Mouse (Mus musculus) CD4-positive, CD25-positive, alpha-beta regulatory T cell, adult 2 months (primary cell): ENCODE results near the gene Psmb2.
A peak's percentile ranks its signal among the peaks of the same experiment; 100 is the strongest.

ENCODE experiments used
- DNase-seq: peaks from one replicate; pipeline ENCODE4 v3.0.0-alpha.2; 2012; ENCODE audit warnings: low read depth, low spot score

Psmb2 gene

DNA sequence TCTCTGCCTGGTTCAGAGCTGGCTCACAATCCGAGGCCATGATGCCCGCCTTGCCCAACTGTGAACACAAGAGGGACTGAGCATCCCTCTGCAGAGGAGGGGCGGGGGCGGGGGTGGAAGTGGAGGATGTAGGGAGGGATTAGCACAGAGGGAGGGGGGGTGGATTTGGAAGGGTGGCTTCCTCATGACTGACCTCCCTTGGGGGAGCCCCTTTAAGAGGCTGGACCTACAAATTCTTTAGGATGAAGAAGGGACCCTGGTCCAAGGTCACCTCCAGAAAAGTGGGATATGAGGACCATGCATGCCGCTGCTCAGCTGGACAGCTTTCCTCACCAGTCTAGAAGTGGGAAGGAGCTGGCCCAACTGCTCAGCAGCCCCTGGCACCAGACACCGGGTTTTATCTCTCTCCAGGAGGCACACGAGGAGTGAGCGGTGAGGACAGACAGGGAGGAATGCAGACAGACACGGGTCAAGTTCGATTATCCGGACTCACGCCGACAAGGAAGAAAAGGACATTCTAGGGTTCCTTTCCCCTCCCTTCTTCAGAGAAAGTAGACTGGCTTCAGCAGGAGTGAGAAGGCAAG lies 74.7 kb downstream of the Psmb2 start:
- no peak for DNase-seq

DNA sequence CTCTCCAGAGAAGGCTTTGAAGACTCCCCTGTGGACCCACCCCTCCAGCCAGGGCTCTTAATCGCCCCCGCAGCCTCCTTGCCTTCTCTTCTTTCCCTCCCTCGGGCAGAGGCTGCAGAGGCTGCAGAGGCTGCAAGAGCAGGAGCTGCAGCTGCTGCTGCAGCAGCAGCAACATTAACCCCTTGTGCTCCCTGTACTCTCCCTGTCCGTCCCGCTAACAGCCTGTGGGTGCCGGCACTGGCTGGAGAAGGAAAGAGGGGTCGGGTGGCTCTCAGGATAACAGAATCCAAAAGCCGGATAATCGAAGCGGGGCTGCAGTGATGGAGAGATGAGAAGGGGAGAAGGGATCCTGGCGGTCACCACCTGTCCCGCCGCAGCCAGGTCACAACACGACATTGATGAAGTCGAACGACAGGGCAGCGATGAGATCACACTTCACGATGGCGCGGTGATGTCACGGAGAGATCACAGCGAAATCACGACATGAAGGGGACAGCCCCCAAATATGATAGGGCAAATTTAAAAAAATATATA lies 75.2 kb downstream of the Psmb2 start:
- DNase-seq = peak; percentile 70

DNA sequence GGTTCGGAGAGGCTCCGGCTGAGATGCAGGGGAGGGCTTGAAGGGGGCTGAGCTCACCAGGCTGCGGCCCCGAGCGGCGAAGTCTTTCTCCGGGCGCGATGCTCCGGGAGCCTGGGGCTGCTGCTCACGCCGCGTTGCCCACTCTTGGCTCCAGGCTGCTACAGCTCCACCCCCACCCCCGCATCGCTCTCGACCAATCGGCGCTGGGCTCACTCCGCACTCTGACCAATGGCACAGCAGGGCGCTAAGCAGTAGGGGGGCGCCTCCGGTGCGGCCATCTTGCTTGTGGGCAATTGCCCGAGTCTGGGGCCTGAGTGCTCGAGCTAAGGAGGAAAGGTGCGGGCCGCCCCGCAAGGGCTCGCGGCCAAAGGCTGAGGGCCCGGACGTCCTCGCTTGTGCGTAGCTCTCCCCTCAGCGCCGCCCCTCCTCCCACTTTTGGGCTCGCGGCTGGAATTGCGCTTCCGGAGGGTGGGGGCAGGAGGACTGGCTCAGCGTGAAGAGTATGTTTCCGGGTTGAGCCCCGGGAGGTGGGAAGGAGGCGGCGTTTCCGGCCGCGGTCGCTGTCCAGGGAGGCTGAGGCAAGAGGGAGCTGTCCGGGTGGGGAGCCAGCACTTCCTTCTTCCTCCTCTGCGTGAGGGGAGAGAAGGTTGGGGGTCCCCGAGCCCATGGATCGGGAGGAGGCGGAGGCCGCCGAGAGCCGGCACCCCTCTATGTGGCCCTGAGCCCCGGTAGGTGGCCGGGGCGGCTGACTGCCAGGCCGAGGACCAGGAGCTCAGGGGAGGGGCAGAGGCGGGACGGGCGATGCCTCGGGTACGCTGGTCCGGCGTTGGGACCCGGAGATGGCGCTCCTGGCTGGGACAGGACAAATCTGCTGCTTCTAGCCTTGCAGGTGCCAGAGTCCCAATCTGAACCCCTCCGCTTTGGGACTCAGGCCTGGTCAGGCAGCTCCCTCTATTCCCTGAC lies 76.1 kb downstream of the Psmb2 start, which contains the start of the genes Ncdn and AU040320:
TSS of gene Ncdn (minus strand) at position 171 of the 963 bp plus-strand sequence.
TSS of gene AU040320 (plus strand) at position 277 of the 963 bp plus-strand sequence.
- DNase-seq = peak; percentile 97

DNA sequence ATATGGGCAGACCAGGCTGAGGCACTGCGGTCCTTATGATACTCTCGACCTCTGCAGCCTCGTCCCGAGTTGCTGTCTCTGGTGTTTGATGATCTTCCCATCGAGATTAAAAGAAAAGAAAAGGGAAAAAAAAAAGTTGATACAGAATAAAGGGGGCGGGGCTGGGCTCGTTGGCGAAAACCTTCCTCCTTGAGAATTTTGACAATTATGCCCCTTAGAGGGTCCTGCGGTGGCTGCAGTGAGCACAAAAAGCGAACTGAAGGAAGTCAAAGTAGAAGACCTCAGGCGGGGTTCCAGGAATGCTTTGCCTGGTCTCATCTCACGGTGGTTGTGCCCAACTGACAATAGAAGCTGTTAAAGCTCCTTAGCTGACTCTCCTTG lies 76.8 kb downstream of the Psmb2 start:
- no peak for DNase-seq

DNA sequence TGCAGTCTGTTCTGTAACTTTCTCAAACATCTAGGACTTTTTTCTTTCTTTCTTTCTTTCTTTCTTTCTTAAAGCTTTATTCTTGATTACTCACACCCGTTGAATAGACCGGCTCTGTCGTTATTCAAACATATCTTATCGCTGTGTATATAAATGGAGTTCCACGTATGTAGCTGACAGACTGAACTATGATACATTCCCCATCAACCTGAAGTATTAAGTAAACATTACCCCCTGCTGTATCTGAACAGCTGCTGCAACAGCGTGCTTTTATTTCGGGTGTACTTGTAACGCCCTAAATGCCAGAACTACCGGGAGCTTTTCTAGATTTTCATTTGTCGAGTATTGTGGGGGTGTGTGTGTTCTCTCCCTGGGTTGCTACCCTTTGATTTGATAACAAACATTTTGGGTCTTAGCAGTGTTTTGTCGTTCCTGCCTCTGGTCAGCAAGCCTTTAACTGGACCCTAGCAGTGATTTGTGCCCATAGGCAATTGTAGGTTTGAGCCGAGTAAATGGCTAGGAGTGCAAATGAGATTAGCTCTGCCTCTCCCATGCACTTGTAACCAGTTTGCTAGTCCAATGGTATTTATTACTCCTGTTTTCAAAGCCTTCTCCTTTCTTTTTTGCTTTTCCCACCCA lies 77.4 kb downstream of the Psmb2 start:
- no peak for DNase-seq

DNA sequence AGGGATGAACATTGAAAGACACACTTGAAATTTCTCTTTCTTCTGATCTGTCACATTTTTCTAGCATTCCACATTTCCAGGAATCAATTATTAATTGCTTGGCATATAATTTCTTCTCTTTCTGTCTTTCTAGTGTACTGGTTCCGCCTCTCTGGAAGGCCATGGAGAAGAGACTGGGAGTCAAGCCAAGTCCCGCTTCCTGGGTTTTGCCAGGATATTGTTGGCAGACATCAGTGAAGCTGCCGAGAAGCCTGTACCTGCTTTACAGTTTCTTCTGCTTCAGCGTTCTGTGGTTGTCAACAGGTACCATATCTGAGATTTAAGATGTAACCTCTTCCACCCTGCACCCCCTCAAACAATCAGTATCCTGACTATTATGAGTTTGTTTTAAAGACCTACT lies 79.3 kb downstream of the Psmb2 start:
- no peak for DNase-seq

DNA sequence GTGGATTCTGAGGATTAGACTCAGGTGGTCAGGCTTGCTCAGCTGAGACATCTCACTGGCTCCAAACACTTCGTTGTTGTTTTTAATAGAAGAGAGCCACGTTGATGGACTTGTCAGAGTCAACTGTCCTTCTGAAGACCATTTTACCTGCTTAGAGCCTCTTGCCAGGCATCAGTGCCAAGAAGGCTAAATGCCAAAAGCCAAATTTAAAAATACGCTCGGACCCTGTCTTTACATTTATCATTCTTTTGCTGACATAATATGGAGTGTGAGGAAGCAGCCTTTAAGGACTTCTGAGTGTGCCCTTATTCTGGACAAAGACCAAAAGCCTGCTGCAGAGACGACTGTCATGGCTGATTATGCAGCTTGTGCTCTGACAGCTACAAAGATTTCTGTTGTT lies 80.9 kb downstream of the Psmb2 start:
- no peak for DNase-seq
